Mouse (Mus musculus) heart, postnatal 25 days (tissue): Measurements from ENCODE around the gene Gm12166. TPM values are rescaled to one million over a fixed set of nuclear protein-coding genes. Genes with fewer than 3 reads are reported as not detected.

Experiments
- DNase-seq: peaks from one replicate; pipeline ENCODE4 v3.0.0; 2022; ENCODE audit warnings: low spot score
- intact Hi-C: fragments of 180-260 bp; cut with DNase I; formaldehyde crosslinking; loops from one replicate; pipeline ENCODE4 v1.15.1; 2025
- total RNA-seq, 2 experiments: library from RNA; stranded (reverse); gene quantifications; 2 replicates each; pipeline ENCODE4 v1.2.3; 2021

Gm12166 gene
- total RNA-seq, 2 experiments from 2014 or later: 1.6 to 1.9 TPM

GRCm38 (mm10) chr11:46073850-46074688 lies 21.9 kb upstream of the Gm12166 start:
- DNase-seq: no peak
- intact Hi-C loops: no loop called here

GRCm38 (mm10) chr11:46073061-46073849 lies 21.1 kb upstream of the Gm12166 start:
- intact Hi-C loops: no loop called here

GRCm38 (mm10) chr11:46072466-46073060 lies 20.4 kb upstream of the Gm12166 start:
- no peak for DNase-seq
- intact Hi-C loops: no loop called here

More at GRCm38 (mm10) chr11:46073061-46073849, 21.1 kb upstream of the Gm12166 start:
- DNase-seq: no peak

- intact Hi-C loops: no loop called here
These were observed 18.7 kb upstream of the Gm12166 start for GRCm38 (mm10) chr11:46070789-46071188.

GRCm38 (mm10) chr11:46070161-46070560 lies 18.0 kb upstream of the Gm12166 start:
- intact Hi-C loops: no loop called here
- DNase-seq: no peak

More at GRCm38 (mm10) chr11:46070789-46071188, 18.7 kb upstream of the Gm12166 start:
- DNase-seq: no peak

- DNase-seq: no peak
- intact Hi-C loops: no loop called here
These were observed 17.4 kb upstream of the Gm12166 start for GRCm38 (mm10) chr11:46069408-46070003.

- DNase-seq: peak; percentile 54
- intact Hi-C loops: no loop called here
These were observed 16.8 kb upstream of the Gm12166 start for GRCm38 (mm10) chr11:46068756-46069407.

GRCm38 (mm10) chr11:46067371-46068060 lies 15.4 kb upstream of the Gm12166 start:
- intact Hi-C loops: no loop called here
- no peak for DNase-seq

- DNase-seq: peak; percentile 68
- intact Hi-C loops: loop anchor here (2.0 kb wide), 1 partner anchor 57 kb away; no protein-coding TSS in a partner anchor
These were observed 13.3 kb upstream of the Gm12166 start for GRCm38 (mm10) chr11:46065201-46066011.

- DNase-seq: no peak
- intact Hi-C loops: loop anchor here (2.0 kb wide), 1 partner anchor 58 kb away; no protein-coding TSS in a partner anchor
These were observed 12.6 kb upstream of the Gm12166 start for GRCm38 (mm10) chr11:46064767-46065166.

GRCm38 (mm10) chr11:46062993-46063731 lies 11.0 kb upstream of the Gm12166 start:
- peak; percentile 48 for DNase-seq
- intact Hi-C loops: loop anchor here (2.0 kb wide), 1 partner anchor 52 kb away; no protein-coding TSS in a partner anchor

- DNase-seq: no peak
- intact Hi-C loops: loop anchor here (2.0 kb wide), 1 partner anchor 52 kb away; no protein-coding TSS in a partner anchor
These were observed 10.4 kb upstream of the Gm12166 start for GRCm38 (mm10) chr11:46062569-46062968.

GRCm38 (mm10) chr11:46061776-46062445 lies 9.8 kb upstream of the Gm12166 start:
- DNase-seq: no peak

GRCm38 (mm10) chr11:46060651-46061020 lies 8.5 kb upstream of the Gm12166 start:
- intact Hi-C loops: no loop called here
- DNase-seq: no peak

More at GRCm38 (mm10) chr11:46061776-46062445, 9.8 kb upstream of the Gm12166 start:
- intact Hi-C loops: loop anchor here (2.0 kb wide), 1 partner anchor 53 kb away; no protein-coding TSS in a partner anchor

- DNase-seq: no peak
- intact Hi-C loops: no loop called here
These were observed 7.9 kb upstream of the Gm12166 start for GRCm38 (mm10) chr11:46059887-46060650.

GRCm38 (mm10) chr11:46058916-46059315 lies 6.8 kb upstream of the Gm12166 start:
- intact Hi-C loops: no loop called here
- no peak for DNase-seq
